Comparison of ENCODE assay signal across 14 mouse cellular contexts in genomic region chr17:28070256-28070655, GRCm38 (mm10). TPM values are rescaled to one million over a fixed set of nuclear protein-coding genes. Genes with fewer than 3 reads are reported as not detected.
DNase-seq lines count a peak whose midpoint lies in the region; ATAC-seq lines count a peak whose summit lies in the region.
"Had no signal": no experiment of that assay in that cellular context is flagged by ENCODE, and none has a peak within 500 bp of the region (broad histone marks: within the 10 kb centered on the region; RNA-seq: fewer than 3 reads in every experiment).

No protein-coding gene starts in this region.

- peak; percentile 31 for DNase-seq in layer of hippocampus, adult 11-12 months (ENCODE audit: low spot score)
- no peak for DNase-seq in layer of hippocampus, adult 9-10 months (ENCODE audit: low spot score)
- peak; percentile 78 for DNase-seq in ovary, adult 18-20 months (ENCODE audit: low spot score)
- DNase-seq in ovary, postnatal 10 days (ENCODE audit: low spot score) = no peak
- peak; percentile 93 for DNase-seq in adrenal gland, postnatal 14 days
- DNase-seq in retina, embryonic 14.5 days (ENCODE audit: low spot score) = no peak
- DNase-seq: cerebellum, adult 2 months; gastrocnemius, adult 2 months; kidney, postnatal 14 days; right cerebral cortex, adult 18-20 months had no signal

- ATAC-seq in megakaryocyte, adult 5-6 weeks (ENCODE audit: poor library complexity, severe bottlenecking) = no peak
- ATAC-seq: CD4-positive, CD25-positive, alpha-beta regulatory T cell, adult 4 months had no signal

RNA-seq across cellular contexts. Expression of gene Tcp11, which starts 10.2 kb away (rescaled TPM):
- total RNA-seq in adrenal gland, postnatal 14 days (2021) = not detected in 2 replicates
- total RNA-seq in megakaryocyte, adult 5-6 weeks (2015) = 0.11 and 1.1 TPM in 2 replicates
- 0.66 TPM in 1 of 2 replicates, not detected in the other for total RNA-seq in megakaryocyte, adult 5-6 weeks (2017)
- total RNA-seq: gastrocnemius, adult 2 months; heart, postnatal 25 days; liver, adult 2 months had no signal

Comparison
In these comparisons a context has a peak if more than half of its experiments do, and no peak if none do; other contexts are left out.
1. DNase-seq: peak in layer of hippocampus, adult 11-12 months (single experiment), ovary, adult 18-20 months (single experiment) and adrenal gland, postnatal 14 days (single experiment); none in layer of hippocampus, adult 9-10 months (single experiment), ovary, postnatal 10 days (single experiment) and retina, embryonic 14.5 days (single experiment).